Mouse (Mus musculus) liver, embryonic 13.5 days (tissue): Measurements from ENCODE around the gene Gprc5d. TPM values are rescaled to one million over a fixed set of nuclear protein-coding genes. Genes with fewer than 3 reads are reported as not detected.

Source experiments
- ATAC-seq: fragments of 200-750 bp; cut with Nextera tagmentation; 2 replicates; pipeline ENCODE4 v1.8.0; 2017; ENCODE audit warnings: low read depth, mild to moderate bottlenecking, moderate number of reproducible peaks, moderate library complexity
- DNase-seq: peaks from one replicate; pipeline ENCODE4 v3.0.0; 2022
- H3K27ac ChIP-seq: fragments of 300-500 bp; sonication (generic); 2 replicates; pipeline ENCODE4 v1.5.1; 2015; ENCODE audit warnings: moderate library complexity, mild to moderate bottlenecking, inconsistent platforms
- H3K27me3 ChIP-seq: fragments of 300-500 bp; sonication (generic); 2 replicates; pipeline ENCODE4 v1.6.1; 2015; ENCODE audit warnings: mild to moderate bottlenecking, inconsistent platforms
- H3K36me3 ChIP-seq: fragments of 300-500 bp; sonication (generic); 2 replicates; pipeline ENCODE4 v1.6.1; 2015; ENCODE audit warnings: mild to moderate bottlenecking, inconsistent platforms
- H3K4me1 ChIP-seq: fragments of 300-500 bp; sonication (generic); replicated peaks from 2 replicates; pipeline ENCODE4 v1.6.1; 2015; ENCODE audit warnings: inconsistent platforms
- H3K4me2 ChIP-seq: fragments of 300-500 bp; sonication (generic); 2 replicates; pipeline ENCODE4 v1.6.1; 2015; ENCODE audit warnings: inconsistent platforms, mild to moderate bottlenecking, moderate library complexity
- H3K4me3 ChIP-seq: fragments of 300-500 bp; sonication (generic); replicated peaks from 2 replicates; pipeline ENCODE4 v1.5.1; 2015; ENCODE audit warnings: mild to moderate bottlenecking, inconsistent platforms
- H3K9ac ChIP-seq: fragments of 300-500 bp; sonication (generic); 2 replicates; pipeline ENCODE4 v1.6.1; 2015; ENCODE audit warnings: mild to moderate bottlenecking, inconsistent platforms
- H3K9me3 ChIP-seq: fragments of 300-500 bp; sonication (generic); replicated peaks from 2 replicates; pipeline ENCODE4 v1.6.1; 2016; ENCODE audit warnings: inconsistent platforms
- WGBS: fragments of 180-500 bp; shearing (Covaris S2); methylation state at CpG from one replicate; pipeline ENCODE4 v1.1.7; 2015; ENCODE audit not compliant: insufficient replicate concordance; 5-methylcytosine and 5-hydroxymethylcytosine counted together
- polyA plus RNA-seq: library from polyadenylated mRNA; unstranded; fragments of >200 nt; fragmentation: Nextera tagmentation; extraction: Ambion mirVana; gene quantifications from 2 replicates; pipeline ENCODE4 v1.2.1, GENCODE M21; 2015

Gprc5d gene
- 0.15 TPM in 1 of 2 replicates, not detected in the other for polyA plus RNA-seq

DNA sequence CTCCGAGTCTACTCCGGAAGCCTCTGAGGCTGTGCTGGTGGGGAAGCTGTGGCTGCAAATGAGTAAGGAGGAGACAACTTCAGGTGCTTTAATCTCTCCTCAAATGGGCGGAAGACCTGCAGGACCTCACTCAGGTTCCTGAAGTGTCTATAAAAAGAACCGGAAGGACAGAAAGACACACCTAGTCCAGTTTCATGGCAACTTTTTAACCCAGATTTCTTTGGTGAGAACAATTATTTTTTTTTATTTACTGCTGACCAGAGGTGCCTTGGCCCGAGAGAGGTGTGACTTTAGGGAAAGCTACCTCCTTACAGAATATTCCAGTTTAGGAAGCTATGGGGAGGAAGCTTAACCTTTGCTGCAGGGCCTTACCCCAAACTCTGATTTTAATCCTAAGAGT is at the start of gene Gprc5d:
Gprc5d (minus strand) TSS at position 101 of the 400 bp plus-strand sequence.
- ATAC-seq, result no peak
- no peak for DNase-seq
- no peaks in the 10 kb centered on the region for H3K9me3 ChIP-seq
- no peaks in the 10 kb centered on the region for H3K4me1 ChIP-seq
- no peaks in the 10 kb centered on the region for H3K36me3 ChIP-seq
- H3K9ac ChIP-seq, result no peak within 1 kb of the TSS
- H3K4me3 ChIP-seq, result no peak within 1 kb of the TSS
- no peak within 1 kb of the TSS for H3K27ac ChIP-seq
- no peak within 1 kb of the TSS for H3K4me2 ChIP-seq
- 76% methylated on average over 5 of the region's 5 CpGs for WGBS
- 0 out of 2 replicates have a peak, but pooled peaks cover 5% of the 10 kb centered on the region for H3K27me3 ChIP-seq

GRCm38 (mm10) chr6:135166712-135167111 is 48.6 kb upstream of the Gprc5d start:
- Histone ChIP-seq H3K36me3 (peaks cover 29% of the 10 kb centered on the region), H3K27me3 (no peaks in the 10 kb centered on the region), H3K9me3 (no peaks in the 10 kb centered on the region), H3K4me1 (peaks cover 61% of the 10 kb centered on the region), H3K27ac (peak overlapping the region; percentile 99), H3K4me3 (peak overlapping the region; percentile 91), H3K9ac (peak overlapping the region; percentile 93), H3K4me2 (peak overlapping the region; percentile 86)
- ATAC-seq, result peak; percentile 43
- peak; percentile 50 for DNase-seq
- WGBS, result 13% methylated on average over 5 of the region's 5 CpGs

DNA sequence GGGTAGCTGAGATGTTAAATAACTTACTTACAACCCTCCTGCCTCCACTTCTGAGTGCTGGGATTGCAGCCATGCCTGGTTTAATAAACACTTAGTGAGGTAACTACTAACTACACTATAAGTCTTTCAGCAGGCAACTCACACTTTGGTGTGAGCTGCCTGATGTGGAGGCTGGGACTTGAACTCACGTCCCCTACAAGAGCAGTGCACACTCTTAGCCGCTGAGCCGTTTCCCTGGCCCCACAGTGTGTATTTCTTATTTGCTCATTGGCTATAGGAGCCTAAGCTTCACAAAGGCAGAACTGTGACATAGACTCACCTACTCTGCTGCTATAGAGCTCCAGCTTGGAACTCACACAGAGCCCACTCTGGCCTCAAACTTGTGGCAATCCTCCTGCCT is 48.2 kb upstream of the Gprc5d start:
- Histone ChIP-seq H3K4me3 (peak overlapping the region; percentile 91), H3K36me3 (peaks cover 33% of the 10 kb centered on the region), H3K9ac (peak overlapping the region; percentile 93), H3K9me3 (no peaks in the 10 kb centered on the region), H3K27me3 (no peaks in the 10 kb centered on the region), H3K4me1 (peaks cover 65% of the 10 kb centered on the region), H3K4me2 (peak overlapping the region; percentile 86), H3K27ac (peak overlapping the region; percentile 99)
- no peak for ATAC-seq
- WGBS, result 38% methylated on average over 3 of the region's 3 CpGs
- peak; percentile 36 for DNase-seq

DNA sequence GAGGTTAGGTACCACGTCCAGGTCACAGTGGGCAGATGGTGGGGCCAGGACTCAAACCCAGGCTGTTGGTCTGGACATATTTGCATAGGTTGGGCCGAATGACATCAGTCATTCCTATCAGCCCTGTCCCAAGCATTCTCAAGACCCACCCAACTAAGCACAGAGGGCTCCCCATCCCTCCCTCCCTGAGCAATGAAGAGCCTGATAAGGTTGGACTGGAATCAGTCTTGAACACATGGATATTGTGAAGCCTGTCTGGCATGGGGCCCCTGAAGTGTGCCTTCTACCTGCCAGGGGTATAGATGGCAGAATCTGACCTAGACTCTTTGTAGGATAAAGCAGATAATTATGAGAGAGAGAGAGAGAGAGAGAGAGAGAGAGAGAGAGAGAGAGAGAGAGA is 47.6 kb upstream of the Gprc5d start:
- H3K4me1 ChIP-seq, result peaks cover 71% of the 10 kb centered on the region
- peak; percentile 86 for ATAC-seq

GRCm38 (mm10) chr6:135165191-135165590 is 47.1 kb upstream of the Gprc5d start:
- Histone ChIP-seq H3K36me3 (peaks cover 39% of the 10 kb centered on the region), H3K4me3 (peak overlapping the region; percentile 91), H3K4me1 (peaks cover 76% of the 10 kb centered on the region), H3K4me2 (peak overlapping the region; percentile 86), H3K9ac (peak overlapping the region; percentile 93), H3K9me3 (no peaks in the 10 kb centered on the region), H3K27ac (peak overlapping the region; percentile 99), H3K27me3 (no peaks in the 10 kb centered on the region)
- no peak for DNase-seq
- no peak for ATAC-seq
- 31% methylated on average over 3 of the region's 3 CpGs for WGBS

More for the DNA sequence above, 47.6 kb upstream of the Gprc5d start:
- Histone ChIP-seq H3K36me3 (peaks cover 35% of the 10 kb centered on the region), H3K27me3 (no peaks in the 10 kb centered on the region), H3K4me2 (peak overlapping the region; percentile 86), H3K27ac (peak overlapping the region; percentile 99), H3K4me3 (peak overlapping the region; percentile 91), H3K9me3 (no peaks in the 10 kb centered on the region), H3K9ac (peak overlapping the region; percentile 93)
- DNase-seq, result peak; percentile 75
- WGBS, result 16% methylated on average over 2 of the region's 2 CpGs

- Histone ChIP-seq H3K27ac (peak overlapping the region; percentile 82), H3K27me3 (no peaks in the 10 kb centered on the region), H3K4me3 (peak overlapping the region; percentile 25), H3K4me1 (peaks cover 83% of the 10 kb centered on the region), H3K9me3 (no peaks in the 10 kb centered on the region), H3K9ac (peak overlapping the region; percentile 59), H3K4me2 (peak overlapping the region; percentile 45), H3K36me3 (peaks cover 59% of the 10 kb centered on the region)
- WGBS, result 27% methylated on average over 4 of the region's 4 CpGs
- DNase-seq (no peak), ATAC-seq (no peak)
Observed at GRCm38 (mm10) chr6:135162861-135163260, 44.8 kb upstream of the Gprc5d start.

DNA sequence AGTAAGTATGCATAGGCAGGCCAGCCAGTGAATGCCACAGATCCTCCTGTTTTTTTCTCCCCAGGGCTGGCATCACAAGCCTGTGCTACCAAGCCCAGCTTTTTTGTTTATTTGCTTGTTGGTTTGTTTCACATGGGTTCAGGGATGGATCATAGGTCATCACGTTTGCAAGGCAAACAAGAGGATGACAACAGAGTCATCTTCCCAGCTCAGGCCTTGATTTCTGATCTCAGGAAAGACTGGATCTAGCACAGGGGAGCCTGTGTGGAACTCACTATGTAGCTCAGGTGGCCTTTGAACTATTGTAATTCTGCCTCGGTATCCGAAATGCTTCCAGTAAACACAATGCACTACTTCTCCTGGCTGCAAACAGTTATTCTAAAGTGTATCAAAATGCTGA is 44.2 kb upstream of the Gprc5d start:
- DNase-seq (no peak), ATAC-seq (no peak)
- Histone ChIP-seq H3K4me2 (0 out of 2 replicates have a peak overlapping the region, but pooled peaks have one; percentile 45), H3K9ac (peak overlapping the region; percentile 59; the same call in 1 of the 2 replicates), H3K9me3 (no peaks in the 10 kb centered on the region), H3K27me3 (no peaks in the 10 kb centered on the region), H3K4me3 (no peak overlapping the region), H3K27ac (peak overlapping the region; percentile 82), H3K4me1 (peaks cover 88% of the 10 kb centered on the region), H3K36me3 (peaks cover 65% of the 10 kb centered on the region)
- 83% methylated on average over 3 of the region's 3 CpGs for WGBS

GRCm38 (mm10) chr6:135161356-135161755 is 43.3 kb upstream of the Gprc5d start:
- Histone ChIP-seq H3K4me3 (no peak overlapping the region), H3K27ac (peak overlapping the region; percentile 47; the same call in 1 of the 2 replicates), H3K9ac (no peak overlapping the region), H3K4me1 (peaks cover 91% of the 10 kb centered on the region), H3K4me2 (no peak overlapping the region), H3K9me3 (no peaks in the 10 kb centered on the region), H3K36me3 (peaks cover 71% of the 10 kb centered on the region), H3K27me3 (no peaks in the 10 kb centered on the region)
- WGBS, result 46% methylated on average over 4 of the region's 4 CpGs
- no peak for ATAC-seq
- DNase-seq, result no peak

DNA sequence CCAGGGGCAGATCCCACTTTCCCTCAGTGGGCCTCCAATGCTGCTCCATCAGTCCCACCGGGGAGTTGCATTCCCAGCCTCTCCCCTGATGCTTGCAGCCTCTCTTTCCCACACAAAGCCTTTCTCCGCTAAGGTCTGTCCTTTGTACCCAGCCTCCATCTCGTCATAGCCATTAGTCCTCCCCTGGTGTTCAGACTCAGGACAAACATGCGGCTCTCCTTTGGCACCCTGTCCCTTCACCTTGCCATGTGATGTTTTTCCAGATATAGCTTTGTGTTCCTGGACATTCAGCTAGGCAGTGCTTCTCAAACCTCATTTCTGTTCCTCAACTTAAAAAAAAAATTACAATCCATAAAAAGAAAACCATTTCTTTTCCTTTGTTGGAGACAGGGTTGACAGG is 40.4 kb upstream of the Gprc5d start:
- Histone ChIP-seq H3K27ac (0 out of 2 replicates have a peak overlapping the region, but pooled peaks have one; percentile 55), H3K4me2 (no peak overlapping the region), H3K4me3 (no peak overlapping the region), H3K36me3 (peaks cover 78% of the 10 kb centered on the region), H3K4me1 (peaks cover 68% of the 10 kb centered on the region), H3K9ac (peak overlapping the region; percentile 33; the same call in 1 of the 2 replicates), H3K9me3 (no peaks in the 10 kb centered on the region), H3K27me3 (no peaks in the 10 kb centered on the region)
- DNase-seq (no peak), ATAC-seq (no peak)
- WGBS, result 74% methylated on average over 4 of the region's 4 CpGs

GRCm38 (mm10) chr6:135157496-135157895 is 39.4 kb upstream of the Gprc5d start:
- ATAC-seq, result peak; percentile 22; the same call in 1 of the 2 replicates
- H3K4me2 ChIP-seq, result no peak overlapping the region
- 0 out of 2 replicates have a peak overlapping the region, but pooled peaks have one; percentile 27 for H3K9ac ChIP-seq
- no peak for DNase-seq
- peaks cover 58% of the 10 kb centered on the region for H3K4me1 ChIP-seq
- no peak overlapping the region for H3K4me3 ChIP-seq
- H3K27me3 ChIP-seq, result no peaks in the 10 kb centered on the region
- H3K36me3 ChIP-seq, result peaks cover 78% of the 10 kb centered on the region
- H3K9me3 ChIP-seq, result peaks cover 3% of the 10 kb centered on the region; the same call in 1 of the 2 replicates
- 74% methylated on average over 4 of the region's 4 CpGs for WGBS
- H3K27ac ChIP-seq, result peak overlapping the region; percentile 43

GRCm38 (mm10) chr6:135156597-135156996 is 38.5 kb upstream of the Gprc5d start:
- Histone ChIP-seq H3K4me2 (no peak overlapping the region), H3K9me3 (peaks cover 3% of the 10 kb centered on the region; the same call in 1 of the 2 replicates), H3K27me3 (no peaks in the 10 kb centered on the region), H3K36me3 (peaks cover 81% of the 10 kb centered on the region), H3K4me3 (no peak overlapping the region), H3K27ac (no peak overlapping the region), H3K9ac (no peak overlapping the region), H3K4me1 (peaks cover 51% of the 10 kb centered on the region)
- DNase-seq, result no peak
- peak; percentile 58 for ATAC-seq
- WGBS, result 39% methylated on average over 8 of the region's 8 CpGs

DNA sequence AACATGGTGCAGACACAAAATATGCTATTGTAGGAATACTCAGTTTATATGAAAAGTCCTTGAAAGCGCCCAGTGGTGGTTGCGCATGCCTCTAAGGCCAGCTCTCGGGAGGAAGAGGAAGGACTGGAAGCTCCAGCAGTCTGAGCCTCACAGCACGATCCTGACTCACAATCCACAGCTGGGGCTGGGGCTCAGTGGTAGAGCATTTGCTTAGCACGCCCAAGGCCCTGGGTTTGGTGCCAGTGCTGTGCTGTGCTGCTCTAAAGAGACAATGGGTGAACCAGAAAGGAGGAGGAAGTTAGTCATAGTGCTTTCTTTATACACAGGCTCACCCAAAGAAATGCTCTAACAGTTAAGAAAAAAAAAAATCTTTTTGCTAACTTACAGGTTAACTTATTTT is 35.6 kb upstream of the Gprc5d start:
- H3K27me3 ChIP-seq, result no peaks in the 10 kb centered on the region
- WGBS, result 83% methylated on average over 5 of the region's 5 CpGs
- H3K4me2 ChIP-seq, result no peak overlapping the region
- ATAC-seq (no peak), DNase-seq (no peak)
- peaks cover 26% of the 10 kb centered on the region for H3K4me1 ChIP-seq
- H3K36me3 ChIP-seq, result peaks cover 83% of the 10 kb centered on the region
- H3K4me3 ChIP-seq, result no peak overlapping the region
- peaks cover 3% of the 10 kb centered on the region; the same call in 1 of the 2 replicates for H3K9me3 ChIP-seq
- H3K27ac ChIP-seq, result no peak overlapping the region
- H3K9ac ChIP-seq, result no peak overlapping the region
